Mouse (Mus musculus) c-Kit-positive CD71-positive TER-119-positive erythroid progenitor cells, embryonic 14.5 days (primary cell): ENCODE measurements at regions not wholly inside any gene's neighbourhood (a gene's known extent, or its start where the extent isn't known, plus 50 kb on each side); places are given as distances from the start of the nearest gene placed in this dataset.

Experiments used
- DNase-seq: peaks from one replicate; pipeline ENCODE4 v3.0.0-alpha.2; 2013; ENCODE audit warnings: low spot score

DNA sequence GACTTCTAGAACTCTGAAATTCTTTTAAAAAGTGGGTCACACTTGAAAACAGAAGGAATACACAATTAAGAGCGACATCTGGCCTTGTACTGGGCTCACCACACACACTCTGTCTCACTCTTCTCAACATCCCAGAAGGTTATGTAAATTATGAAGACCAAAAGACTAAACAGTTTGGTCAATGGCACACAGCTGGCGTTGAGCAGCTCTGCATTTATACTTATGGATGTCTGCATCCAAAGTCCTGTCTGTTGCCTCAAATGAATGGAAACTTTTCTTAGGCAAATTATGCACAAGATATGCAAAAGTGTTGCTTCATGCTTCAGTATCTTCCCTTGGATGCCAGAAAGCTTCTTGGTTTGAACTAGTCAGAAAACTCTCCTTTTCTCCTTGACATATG lies 323.5 kb downstream of the Ppp3ca start:
- no peak for DNase-seq

DNA sequence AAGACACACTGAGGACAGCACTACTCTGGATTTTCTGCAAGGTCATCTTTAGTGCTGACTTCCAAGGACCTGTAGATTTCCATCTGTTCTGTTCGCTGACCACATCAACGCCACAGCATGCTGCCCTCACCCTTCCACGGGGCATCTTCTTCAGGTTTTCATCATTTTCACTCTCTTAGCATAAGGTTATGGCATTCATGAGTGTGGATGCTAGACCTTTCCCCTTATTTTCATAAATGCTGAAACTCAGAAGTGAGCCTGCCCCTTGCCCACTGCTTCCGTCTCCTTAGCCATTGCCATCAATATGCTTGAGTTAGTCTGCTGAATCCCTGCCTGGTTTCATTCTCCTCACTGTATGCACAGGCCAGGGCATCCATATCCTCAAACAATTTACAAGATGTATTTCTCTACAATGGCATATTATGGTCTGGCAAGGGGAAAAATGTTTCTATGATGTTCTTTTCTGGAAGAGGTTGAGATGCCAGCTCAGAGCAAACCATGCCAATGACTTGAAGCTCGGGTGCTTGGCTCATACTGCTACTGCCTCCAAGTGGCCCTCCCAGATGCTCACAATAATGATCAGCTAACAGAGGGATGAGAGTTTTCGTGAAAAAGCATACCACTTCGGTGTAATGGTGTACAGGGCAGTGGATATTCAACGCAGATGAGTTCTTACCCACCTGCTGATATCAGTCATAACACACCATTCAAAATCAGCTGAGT lies 324.6 kb downstream of the Ppp3ca start:
- no peak for DNase-seq

- no peak for DNase-seq
Observed at GRCm38 (mm10) chr3:136995611-136996335, 325.8 kb downstream of the Ppp3ca start.

DNA sequence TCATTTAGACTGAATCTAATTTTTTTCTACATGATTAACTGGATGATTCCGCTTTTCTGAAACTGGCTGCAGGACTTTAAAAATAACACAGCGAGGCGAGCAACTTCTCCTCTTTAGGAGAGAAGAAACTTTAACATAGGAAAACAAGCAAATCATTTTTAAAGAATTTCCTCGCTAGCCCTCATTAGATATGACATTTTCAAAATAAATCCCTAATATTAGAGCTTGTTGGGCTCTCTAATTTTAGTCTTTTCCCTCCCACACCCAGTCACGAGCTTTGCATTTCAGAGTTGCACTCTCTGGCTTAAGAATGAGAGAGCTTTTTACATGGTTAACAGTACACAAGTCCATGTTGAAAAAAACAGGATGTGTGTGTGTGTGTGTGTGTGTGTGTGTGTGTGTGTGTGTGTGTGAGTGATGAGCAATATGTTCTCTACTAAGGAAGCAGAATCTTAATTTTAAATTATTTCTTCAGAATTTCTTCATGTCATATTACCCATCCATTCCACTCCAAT lies 326.5 kb downstream of the Ppp3ca start:
- no peak for DNase-seq

DNA sequence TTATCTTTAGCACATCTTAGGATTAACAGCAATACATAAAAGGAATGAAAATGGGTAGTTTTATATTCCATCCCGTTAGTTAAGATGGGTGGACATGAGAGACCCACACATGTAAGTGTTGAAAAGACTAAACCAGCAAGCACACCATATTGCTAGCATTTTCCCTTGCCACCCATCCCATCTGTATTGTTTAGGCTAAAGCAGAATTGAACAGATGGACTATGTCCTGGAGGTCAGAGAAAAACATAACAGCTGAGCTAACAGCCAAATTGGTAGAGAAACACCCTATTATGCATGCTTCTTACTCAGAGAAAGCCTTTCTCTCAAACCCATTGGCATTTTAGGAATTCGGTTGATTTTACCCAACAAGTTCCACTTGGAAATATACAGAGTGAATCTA lies 329.3 kb upstream of the Emcn start:
- no peak for DNase-seq

DNA sequence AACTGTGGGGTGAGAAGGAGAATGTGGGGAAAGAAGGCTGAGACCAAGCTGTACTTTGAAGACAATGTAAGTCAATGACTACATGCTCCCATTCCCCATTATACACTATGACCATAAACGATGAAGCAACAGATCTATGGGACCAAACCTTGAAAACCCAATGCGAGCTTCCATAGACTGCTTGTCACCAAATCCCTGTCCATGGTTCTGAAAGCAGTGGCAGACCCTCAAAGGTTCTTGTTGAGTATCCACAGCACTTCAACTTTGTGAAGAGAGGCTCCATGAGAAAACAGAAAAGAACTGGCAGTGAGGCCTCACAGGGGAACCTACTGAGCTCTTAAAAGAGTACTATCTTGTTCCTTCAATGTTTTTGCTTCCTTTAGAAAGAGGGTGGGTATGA lies 326.2 kb upstream of the Emcn start:
- peak; percentile 1 for DNase-seq

GRCm38 (mm10) chr3:137015199-137015598 lies 325.7 kb upstream of the Emcn start:
- no peak for DNase-seq

DNA sequence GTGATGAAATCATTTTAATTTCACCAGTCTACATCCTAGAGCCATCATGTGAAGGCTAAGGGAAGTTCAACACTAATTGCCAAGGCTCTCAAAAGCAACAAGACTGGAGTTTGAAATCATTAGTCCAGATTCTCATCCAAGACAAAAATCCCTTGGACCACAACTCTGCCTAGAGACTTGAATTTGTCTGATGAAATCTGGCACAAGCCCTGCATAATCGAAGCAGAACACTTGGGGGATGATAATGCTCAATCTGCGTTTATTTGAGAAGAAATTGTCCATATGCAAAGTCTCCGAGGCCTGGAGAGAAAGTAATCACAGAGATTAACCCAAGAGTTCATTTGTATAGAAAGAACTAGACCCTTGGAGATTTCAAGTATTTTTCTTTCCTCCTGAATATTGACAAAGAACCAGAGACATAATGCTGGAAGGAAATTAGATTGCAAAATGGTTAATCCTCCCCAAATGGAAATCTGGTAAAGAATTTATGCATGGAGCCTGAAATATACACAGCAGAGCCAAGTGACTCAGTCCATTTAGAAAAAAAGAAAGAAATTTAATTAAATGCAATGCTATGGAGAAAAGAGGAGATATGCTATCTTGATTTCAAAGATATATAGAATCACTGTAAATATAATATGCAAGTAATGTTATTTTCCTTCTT lies 320.8 kb upstream of the Emcn start:
- DNase-seq: no peak

GRCm38 (mm10) chr3:137029546-137029945 lies 311.3 kb upstream of the Emcn start:
- no peak for DNase-seq

GRCm38 (mm10) chr3:137032802-137033201 lies 308.1 kb upstream of the Emcn start:
- DNase-seq: no peak

DNA sequence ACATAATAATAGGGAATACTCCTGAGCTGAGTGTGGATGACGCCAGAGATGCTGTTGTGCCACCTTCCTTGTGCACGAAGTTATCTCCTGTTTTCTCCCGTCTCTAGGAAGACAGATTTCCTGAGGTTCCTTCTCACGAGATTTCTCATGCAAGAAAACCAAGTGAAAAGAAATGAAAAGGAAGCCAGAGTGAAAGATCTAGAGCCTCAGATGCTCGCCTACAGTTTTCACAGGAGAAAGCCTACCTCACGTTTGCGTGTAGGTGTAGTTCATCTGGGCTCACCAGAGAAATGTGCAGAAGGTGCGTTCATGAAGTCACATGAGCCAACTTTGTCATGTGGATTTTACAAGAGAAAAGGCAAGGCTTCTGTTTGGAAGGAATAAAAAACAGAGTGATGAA lies 301.2 kb upstream of the Emcn start:
- DNase-seq: no peak

- no peak for DNase-seq
Observed at GRCm38 (mm10) chr3:137056544-137057224, 284.2 kb upstream of the Emcn start.

DNA sequence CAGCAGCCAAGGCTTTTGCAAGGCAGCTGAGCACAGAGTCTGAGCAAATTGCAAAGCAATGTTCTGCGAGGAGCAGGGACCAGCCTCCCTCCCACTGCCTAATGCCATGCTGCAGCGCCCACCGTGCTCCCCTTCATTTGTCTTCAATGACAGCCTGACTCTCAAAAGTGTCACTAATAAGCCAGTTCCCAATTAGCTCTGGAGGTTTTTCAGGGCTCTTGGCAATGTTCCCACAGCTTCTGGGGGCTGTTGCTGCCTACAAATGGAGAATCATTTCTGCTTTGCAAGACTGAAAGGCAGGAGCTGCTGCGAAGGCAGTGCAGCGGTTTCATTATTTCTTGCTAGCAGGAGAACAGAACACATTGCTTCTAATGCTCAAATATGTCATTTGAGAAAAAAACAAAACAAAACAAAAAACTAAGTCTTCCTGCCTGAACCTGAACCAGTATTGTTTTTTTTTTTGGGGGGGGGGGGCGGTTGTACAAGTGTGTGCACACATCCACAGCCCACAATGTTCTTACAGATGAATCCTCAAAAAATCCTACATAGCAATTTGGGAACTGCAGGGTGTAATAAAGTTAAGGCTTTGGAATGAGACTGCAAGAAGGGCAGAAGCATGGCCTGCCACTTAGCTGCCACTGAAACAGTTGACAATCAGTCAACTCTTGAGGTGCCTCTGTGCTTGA lies 283.5 kb upstream of the Emcn start:
- DNase-seq: no peak

GRCm38 (mm10) chr3:137057911-137058260 lies 283.0 kb upstream of the Emcn start:
- DNase-seq: no peak

DNA sequence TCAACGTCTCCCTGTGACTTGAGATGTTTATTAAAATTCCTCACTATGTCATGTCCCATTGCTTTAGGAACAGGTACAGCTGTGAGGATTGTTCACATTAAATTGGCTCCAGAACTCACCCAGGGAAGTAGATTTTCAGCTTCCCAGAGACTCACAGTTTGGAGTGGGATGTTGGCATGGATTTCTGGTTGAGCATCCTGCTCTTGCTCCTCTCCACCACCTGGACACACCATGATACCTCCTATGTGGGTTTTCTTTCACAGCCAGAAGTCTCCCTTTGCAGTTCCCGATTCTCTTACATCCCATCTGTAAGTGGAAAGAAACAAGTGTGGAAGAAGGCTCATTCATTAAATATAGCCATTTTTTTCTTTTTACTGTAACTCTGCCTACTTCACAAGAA lies 278.8 kb upstream of the Emcn start:
- DNase-seq: no peak

- no peak for DNase-seq
Observed at GRCm38 (mm10) chr3:137067336-137067735, 273.5 kb upstream of the Emcn start.

GRCm38 (mm10) chr3:137069334-137069733 lies 271.5 kb upstream of the Emcn start:
- DNase-seq: no peak

- DNase-seq: no peak
Observed at GRCm38 (mm10) chr3:137077718-137078599, 262.9 kb upstream of the Emcn start.

- no peak for DNase-seq
Observed at GRCm38 (mm10) chr3:137078600-137078975, 262.3 kb upstream of the Emcn start.

DNA sequence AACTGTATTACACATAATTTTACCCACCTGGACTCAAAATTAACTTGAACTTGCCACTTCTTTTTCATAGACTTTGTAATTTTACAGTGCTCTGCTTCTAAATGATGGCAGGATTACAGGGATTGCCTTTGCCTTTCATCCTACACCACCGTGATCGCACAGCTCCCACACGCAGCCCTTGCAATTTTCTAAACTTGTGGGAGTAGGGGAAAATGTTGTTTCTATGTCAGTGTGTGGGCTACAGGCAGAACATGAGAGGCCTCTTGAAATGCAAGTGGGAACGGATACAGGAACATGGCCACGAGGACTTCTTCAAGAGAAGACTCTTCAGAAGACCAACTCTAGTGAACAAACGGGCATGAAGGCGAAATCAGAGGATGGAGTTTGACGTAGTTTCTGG lies 254.0 kb upstream of the Emcn start:
- no peak for DNase-seq
